Mouse (Mus musculus) kidney, adult 8-10 months (tissue): ENCODE data around the gene Gm21256.
"Not testable (repeated sequence)": the region's sequence is repeated elsewhere in the genome, so short reads cannot be mapped to it uniquely, and the experiment has no call there.

ENCODE experiments used
- DNase-seq, 2 experiments: peaks; one replicate each; pipeline ENCODE4 v3.0.0; 2022

The Gm21256 gene

DNA sequence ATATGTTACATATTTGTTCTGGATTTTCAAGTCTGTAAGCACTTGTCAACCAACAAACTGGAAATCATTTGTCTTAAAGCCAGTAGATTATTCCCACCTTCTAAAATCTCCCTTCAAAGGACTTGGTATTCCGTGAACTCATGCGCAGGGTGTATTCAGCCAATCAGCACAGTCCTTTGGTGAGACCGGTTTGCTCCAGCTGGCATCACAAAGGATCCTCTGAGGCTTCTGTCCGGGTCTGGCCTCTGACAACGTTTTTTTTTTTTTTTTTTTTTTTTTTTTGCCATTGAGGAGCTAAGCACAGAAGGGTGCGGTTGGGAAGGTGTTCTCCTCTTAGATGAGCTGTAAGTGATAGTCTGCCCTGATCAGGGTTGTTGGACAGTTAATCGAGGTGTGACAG, at the start of gene Gm21256:
TSS of gene Gm21256 (plus strand) at position 301 of the 400 bp plus-strand sequence.
- not testable (repeated sequence) for DNase-seq
